Mouse (Mus musculus) thymus, adult 18-20 months (tissue): ENCODE results near the gene Cnnm2.
A peak's percentile ranks its signal among the peaks of the same experiment; 100 is the strongest.

Experiments used
- DNase-seq, 2 experiments: peaks; one replicate each; pipeline ENCODE4 v3.0.0; 2022; ENCODE audit warnings: mixed read lengths in 2 of 2

The Cnnm2 gene

DNA sequence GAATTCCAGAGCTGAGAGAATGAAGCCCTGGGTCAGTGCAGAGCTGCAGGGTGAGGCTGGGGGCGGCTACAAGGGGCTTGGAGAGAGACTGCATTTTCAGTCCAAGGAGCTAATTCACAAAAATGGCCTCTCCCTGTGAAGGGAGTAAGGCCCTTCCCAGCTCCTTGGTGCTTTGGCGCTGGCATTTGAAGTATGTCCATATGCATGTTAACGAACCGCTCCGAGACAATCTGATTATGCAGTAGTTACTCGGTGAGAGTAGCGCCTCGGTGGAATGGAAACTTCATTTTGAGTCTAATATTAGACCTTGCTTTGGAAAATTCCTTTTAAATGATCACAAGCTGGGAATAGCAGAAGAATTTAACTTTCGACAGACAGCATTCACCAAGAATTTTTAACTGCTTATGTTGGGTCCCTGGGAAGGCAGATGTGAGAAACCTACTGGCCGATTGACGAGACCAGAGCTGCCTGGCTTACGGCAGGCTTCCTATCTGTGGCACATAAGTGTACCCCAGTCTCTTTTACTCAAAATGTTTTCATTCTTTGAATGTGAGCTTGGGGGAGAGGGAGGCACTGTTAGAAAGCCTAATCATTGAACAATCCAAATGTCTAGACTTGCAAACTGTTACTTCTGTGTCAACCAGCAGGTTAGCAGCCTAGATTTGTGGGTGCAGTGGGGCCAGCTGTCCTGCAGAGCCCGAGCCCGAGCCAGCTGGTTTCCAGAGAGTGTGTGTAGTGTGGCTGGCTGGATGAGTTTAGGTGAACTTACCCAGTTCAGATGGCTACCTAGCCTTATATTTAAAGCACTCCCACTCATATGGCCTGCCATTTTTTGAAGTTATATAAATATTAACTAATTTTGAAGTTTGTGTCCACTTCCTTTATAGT is 87.2 kb downstream of the Cnnm2 start:
- DNase-seq, result no peak

DNA sequence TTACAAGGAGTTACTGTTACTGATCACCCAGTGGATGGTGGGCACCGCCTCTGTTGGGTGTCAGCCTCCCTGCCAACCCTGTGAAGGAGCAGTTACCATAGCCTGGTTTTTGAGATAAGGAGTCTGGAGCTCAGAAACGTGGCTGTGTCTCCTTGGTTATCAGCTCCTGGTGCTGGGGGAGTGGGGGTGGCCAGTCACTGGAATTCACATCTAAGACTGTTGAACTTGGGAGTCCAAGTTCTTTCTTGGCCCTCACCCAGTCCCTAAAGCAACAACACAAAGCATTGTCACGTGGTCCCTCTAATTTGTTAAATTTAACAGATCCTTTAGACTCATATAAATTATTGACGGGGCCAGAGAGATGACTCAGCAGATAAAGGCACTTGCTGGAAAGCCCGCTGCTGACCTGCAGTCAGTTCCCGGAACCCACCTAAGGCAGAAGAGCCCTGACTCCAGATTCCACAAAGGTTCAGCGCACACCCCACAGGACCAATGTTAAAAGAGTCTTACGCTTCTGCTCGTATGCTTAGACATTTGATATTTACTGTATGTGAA is 88.1 kb downstream of the Cnnm2 start:
- DNase-seq, result no peak

DNA sequence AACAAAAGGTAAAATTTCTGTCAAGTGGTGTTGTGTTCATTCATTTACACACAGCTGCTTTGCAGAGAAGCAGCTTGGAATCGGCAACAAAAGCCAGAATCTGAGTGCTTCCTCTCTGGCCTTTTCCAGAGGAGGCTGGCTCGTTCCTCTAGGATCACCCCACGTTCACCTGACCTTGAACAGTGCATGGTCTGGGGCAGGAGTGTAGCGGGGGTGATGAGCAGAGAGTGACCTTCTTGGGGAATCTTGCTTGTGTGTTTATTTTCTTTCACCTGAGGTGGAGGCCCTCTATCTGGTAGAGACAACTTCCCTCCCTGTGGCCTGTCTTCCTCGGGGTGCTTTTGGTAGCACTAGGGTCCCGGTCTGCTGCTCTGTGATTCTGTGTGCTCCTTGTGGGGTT is 94.8 kb downstream of the Cnnm2 start:
- no peak for DNase-seq

DNA sequence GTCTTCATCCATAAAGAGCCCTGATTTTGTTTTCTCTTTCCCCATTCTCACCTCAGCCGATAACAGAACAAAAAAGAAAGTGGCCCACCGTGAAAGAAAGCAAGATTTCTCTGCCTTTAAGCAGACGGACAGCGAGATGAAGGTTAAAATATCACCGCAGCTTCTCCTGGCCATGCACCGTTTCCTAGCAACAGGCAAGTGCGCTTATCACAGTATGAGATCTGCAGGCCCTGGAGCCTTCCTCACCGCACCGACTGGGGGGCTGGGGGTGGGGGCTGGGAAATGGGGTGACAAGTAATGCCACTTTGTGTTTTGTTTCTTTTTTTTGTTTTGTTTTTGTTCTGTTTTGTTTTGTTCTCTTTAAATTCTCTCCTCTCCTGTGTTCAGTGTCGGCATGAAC is 95.4 kb downstream of the Cnnm2 start:
- no peak for DNase-seq

DNA sequence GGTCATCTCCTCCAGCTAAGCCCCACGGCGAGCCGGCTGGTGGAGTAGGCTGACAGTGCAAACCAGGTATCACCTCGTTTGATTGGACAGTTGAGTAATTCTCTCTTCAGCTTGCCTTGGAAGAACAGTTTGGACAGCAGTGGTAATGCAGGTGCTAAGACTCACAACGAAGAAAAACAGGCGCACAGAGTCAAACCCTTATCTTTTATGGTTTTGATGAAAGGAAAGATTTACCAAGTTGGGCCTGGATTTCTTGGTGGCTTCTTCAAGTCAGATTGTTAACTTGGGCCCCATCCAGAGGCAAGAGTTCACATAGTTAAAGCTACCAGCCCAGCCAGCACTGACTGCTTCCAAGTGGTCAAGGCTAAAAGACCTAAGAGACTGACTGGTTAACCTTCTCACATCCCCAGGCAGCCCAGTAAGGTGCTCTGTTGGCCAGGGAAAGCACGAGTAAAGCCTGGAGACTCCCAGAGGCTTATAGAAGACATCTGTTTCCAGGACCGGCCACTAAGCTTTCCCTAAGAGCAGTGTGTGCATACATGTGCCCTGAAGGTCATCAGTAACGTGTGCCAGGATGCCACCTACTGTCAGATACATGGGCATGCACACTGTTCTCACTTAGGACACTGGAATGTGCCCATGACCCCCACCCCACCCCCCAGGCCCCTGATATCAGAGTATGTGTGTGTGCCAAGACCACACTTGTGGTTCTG is 96.0 kb downstream of the Cnnm2 start:
- no peak for DNase-seq

DNA sequence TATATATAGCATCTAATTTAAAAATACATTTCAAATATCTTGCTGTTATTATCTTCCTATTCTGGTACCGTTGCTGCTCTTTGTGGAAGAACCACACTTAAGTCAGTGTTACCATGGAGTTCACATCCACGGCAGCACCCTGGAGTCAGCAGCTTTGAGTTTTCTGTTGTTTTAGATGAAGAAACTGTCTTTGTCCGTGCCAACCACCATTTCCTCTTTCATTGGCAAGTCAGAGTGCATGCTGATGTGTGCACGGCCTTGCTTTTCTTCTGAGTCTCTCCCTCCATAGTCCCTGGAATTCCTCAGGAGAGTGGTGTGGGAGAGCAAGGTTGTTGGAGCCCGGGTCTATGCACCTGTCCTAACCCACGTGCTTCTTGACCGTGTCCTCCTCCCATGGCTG is 96.8 kb downstream of the Cnnm2 start:
- DNase-seq, result no peak

DNA sequence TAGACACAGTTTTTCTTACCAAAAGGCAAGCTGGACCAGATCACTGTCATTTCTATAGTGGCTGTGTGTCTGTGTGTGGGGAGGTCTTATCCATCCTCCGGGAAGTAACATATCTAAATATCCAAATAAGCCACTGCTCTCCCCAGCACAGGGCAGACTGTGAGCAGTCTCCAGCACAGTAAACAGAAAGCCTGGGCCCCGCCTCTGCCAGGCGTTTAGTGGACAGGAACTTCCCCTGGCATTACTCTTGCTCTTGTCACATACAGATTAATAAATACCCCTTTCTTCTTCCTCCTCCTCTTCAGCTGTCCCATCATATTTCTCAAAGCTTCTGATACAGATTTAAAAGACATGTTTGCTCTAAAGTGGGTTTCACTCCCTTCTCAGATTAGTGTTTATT is 101.2 kb downstream of the Cnnm2 start:
- DNase-seq, result no peak

DNA sequence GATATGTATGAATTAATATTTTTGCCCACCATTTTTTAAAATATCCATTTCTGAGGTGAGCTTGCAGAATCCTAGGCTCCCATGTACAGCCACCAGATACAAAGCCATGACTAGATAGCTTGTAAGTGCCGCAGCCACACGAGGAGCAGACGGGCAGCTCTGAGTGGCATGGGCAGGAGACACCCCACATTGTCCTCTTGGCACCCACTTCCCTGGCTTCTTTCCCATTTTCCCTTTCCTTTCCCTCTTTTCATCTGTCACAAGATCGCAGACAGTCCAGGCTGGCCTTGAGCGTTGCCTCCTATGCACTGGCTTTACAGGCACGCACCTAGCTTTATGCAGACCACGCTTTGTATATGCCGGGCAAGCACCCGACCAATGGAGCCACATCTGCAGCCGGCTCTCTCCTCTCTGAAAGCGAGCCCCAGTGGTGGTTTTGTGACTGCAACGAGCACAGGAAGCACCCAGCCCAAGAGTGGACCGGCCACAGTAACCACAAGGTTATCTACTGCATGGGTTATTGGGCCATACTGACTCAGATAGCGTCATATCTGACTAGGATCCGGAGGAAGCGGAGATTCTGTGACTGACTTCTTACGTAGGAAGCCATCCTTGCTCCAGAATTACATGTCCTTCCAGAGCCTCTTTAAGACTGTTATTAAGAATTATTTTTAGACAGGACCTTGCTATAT is 102.0 kb downstream of the Cnnm2 start:
- DNase-seq, result no peak

DNA sequence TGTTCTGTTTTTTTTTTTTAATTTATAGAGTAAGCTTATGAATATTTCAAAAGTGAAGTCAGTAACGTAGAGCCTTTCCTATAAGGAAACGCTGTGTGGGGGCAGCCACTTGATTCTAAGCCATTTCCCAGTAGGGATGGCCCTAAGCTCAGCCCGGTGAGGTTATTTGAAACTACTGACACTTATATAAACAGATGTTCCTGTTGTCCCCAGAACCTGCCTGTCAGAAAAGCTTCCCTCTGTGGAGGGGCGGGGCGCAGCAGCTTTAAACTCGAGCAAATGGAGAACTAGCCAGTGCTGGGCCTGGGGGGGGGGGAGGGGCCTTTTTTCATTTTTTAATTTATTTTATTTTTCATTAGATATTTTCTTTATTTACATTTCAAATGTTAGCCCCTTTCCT is 102.7 kb downstream of the Cnnm2 start:
- no peak for DNase-seq

DNA sequence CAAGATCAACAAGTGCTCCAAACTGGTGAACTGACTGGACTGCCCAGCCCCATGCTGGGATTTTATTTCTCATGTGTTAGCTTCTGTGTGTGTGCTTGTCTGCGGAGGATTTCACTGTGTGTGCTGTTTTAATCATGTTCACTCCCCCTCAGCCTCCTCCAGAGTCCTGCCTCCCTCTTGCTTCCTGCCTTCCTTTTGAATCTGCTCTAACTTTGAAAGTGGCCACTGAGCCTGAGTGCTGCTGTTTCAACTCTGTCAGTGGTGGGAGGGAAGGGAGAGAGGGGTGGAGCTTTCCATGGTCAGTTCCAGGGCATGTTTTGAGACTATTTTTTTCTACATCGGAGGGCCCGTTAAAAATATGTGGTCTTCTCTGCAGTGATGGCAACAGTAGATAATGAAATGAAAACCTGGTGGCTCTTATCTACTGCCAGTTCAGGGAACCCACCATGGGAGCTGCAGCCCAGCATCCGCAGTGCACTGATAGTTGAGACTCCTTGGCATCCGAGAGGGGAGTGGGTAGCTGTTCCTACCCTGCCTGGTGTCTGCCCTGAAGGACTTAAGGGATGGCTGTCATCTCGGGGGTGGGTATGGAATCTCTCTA is 103.4 kb downstream of the Cnnm2 start:
- DNase-seq, result no peak

DNA sequence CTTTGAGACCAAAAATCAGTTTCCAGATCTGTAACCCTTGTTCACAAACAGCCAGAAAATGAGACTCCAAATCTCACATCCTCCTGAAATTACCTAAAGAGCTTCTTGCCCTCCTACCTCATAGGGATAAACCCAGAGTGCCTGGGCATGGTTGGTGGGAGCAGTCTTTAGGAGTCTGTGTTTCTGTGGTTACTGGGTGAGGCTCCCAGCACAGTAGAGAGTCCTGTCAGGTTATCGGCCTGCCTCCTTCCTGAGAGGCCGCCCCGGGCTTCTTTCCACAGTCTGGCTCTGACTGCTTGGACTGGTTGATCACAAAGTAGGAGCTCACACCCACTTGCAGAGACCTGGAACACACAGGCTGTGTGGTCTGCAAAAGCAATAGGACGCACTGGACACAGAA is 104.0 kb downstream of the Cnnm2 start:
- DNase-seq, result no peak

DNA sequence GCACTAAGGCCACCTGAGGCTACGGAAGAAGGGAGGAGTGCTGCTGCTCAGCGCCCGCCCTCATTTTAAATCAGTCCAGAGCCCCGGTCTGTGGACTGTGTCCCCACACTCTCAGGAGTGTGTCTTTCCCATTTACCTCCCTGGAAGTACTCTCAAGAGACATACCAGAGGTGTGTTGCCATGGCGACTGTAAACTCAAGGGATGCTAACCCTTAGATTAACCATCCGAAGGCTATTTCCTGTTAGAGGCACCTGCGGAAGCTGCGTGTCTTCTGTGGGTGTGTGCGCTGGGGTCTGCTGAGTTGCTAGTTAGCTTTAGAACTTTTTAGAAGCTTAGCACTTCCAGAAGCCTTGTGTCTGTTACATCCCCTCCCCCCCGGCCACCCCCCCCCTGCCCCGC is 107.7 kb downstream of the Cnnm2 start:
- peak in 1 of 2 experiments; percentile 30 for DNase-seq

DNA sequence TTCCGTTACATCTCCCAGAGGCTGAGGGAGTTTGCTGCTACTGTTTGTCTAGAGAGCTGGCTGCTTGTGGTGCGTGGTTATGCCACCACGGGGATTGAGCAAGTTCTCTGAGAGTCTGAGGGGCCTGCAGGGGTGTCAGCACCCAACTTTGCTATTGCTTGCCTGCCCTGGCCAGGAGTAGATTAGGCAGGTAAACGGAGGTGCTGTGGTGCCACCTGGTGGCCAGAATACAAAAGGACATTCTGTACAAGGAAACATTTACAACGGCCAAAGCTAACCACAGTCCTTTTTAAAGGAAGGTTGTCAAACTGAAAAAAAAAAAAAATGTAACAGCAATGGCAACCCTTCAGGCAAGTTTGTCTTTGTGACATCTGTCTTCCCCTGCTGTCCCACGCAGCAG is 108.1 kb downstream of the Cnnm2 start:
- peak; percentile 52 to 63 for DNase-seq

DNA sequence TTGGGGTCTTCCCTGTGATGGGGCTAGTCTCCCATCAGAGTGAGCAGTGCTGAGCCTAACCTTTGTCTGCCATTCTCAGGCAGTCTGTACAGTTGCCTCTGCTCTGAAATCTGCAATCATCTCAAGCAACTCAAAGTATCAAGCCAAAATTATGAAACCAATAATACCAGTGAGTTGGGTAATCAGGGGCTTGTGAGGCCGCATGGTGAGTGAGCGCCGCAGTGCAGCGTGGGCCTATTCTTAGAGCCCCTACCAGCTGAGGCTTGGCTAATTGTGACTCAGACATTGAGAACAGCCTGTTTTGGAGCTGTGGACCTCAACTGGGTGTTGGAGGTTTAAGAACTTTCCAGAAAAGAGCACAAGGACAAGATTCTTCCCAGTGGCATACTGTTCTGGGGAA is 109.7 kb downstream of the Cnnm2 start:
- no peak for DNase-seq

DNA sequence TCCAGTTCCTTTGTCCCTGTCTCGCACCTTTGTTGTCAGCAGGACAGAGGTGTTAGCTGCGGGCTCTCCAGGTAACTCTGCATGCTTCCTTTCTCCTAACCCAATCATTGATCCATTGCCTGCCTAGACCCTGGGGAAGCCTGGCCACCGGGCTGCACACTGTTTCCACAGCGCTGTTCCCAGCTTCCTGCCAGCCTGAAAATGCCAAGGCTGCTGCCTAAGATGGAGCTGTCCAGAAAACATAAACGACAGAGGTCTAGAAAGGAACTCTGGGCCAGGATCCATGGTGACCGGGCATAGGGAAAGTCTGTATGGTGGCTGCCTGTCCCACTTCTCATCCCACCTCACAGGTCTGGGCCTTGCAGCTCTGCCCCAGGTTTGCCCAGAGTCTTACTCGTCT is 110.3 kb downstream of the Cnnm2 start:
- DNase-seq, result no peak

DNA sequence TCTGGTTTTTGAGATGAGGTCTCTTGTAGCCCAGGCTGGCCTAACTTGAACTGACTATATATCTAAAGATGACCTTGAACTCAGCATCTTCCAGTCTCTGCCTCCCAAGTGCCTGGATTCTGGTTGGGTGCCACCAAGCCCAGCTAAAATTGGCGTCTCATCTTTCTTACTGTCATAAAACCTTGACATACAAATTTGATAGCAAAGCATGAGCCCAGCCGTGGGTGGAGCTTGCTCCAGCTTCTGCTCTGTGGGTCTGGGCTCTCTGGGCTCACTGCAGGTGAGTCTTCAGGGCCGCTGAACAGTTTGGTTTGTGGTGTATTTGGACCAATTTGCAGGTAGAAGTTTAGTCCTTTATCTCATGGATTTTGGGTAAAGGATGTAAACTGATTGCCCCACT is 112.5 kb downstream of the Cnnm2 start:
- no peak for DNase-seq

DNA sequence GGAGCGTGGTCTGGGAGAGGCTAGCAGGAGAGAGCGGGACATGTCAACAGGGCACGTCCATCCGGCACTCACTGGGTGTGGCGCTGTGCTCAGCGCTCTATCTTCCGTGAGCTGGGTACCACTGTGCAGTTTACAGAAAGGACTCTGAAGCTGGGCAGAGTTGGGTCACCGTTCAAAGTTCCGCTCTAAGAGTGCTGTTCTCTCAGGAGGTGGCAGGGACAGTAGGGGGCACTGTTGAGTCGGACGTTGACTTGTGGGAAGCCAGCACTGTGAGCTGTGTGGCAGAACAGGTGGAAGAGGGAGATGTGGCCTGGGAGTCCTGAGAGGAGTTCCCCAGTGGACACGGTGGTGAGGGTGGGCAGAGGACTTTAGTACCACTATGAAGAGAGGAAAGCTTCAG is 114.4 kb downstream of the Cnnm2 start:
- DNase-seq, result peak; percentile 65 to 69

DNA sequence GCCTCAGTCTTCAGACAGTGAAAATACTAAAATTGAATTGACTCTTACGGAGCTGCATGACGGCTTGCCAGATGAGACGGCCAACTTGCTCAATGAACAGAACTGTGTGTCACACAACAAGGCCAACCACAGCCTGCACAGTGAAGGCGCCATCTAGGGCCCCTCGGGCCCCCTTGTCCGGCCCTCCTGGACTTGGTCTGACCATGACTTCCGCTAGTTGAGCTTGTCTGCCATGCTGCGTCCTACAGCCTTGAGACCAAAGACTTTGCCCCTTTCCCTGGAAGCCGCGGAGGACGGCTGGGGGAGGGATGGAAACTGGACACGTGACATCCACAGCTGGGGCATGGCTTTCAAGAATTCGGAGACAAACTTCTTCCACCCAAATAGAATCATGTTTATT is 116.5 kb downstream of the Cnnm2 start:
- no peak for DNase-seq

DNA sequence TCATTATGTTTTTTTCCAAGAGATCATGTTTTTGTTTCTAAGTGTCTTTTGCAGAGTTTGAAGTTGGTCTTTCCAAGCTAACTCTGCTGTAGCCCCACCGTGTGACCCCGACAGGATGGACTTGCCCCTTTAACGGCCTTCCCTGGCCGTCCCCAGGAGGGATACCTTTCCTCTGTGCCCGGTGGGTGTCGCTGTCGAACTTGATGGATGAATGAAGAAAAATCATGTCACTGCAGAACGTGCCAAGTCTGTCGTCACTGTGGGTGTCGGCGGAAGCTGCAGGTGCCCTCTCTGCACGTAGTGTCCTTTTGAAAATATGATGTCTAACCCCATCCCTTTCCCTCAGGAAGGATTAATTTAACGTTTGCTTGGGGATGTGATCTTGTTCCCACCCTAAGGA is 117.0 kb downstream of the Cnnm2 start:
- DNase-seq, result peak; percentile 48 to 68

DNA sequence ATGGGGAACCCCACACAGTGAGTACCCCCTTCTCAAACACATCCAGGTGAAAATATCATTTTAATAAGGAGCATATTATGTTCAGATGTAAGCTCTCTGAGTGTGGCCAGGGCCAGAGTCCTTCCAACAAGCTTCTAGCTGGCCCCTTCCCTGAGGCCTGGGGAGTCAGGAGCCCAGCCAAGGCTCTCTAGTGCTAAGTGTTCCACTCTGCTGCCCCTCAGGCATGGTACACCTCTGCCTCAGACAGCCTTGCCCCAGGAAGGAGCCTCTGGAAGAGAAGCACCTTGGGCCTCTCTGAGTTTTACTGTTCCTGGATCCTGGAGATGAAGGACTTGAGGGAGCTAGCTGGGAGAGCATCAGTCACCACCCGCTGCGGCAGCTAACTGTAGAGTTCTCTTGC is 118.5 kb downstream of the Cnnm2 start:
- DNase-seq, result no peak

DNA sequence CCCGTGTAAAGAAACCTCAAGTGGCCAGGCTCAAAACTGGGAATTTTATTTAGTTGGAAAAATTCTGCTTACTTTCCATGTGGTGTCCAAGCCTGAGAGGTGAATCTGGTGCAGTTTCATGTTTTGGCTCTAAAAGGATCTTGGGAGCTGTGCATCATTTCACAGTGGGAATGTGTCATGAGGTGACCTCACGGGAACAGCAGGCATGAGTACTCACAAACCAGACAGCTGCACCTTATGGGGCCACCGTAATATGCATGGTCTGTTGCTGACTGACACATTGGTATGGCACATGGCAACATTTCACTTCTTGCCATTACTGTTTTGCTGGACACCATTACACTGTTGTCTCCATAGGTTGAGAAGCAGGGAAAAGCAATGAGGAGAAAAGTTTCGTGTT is 124.0 kb downstream of the Cnnm2 start:
- DNase-seq, result no peak

DNA sequence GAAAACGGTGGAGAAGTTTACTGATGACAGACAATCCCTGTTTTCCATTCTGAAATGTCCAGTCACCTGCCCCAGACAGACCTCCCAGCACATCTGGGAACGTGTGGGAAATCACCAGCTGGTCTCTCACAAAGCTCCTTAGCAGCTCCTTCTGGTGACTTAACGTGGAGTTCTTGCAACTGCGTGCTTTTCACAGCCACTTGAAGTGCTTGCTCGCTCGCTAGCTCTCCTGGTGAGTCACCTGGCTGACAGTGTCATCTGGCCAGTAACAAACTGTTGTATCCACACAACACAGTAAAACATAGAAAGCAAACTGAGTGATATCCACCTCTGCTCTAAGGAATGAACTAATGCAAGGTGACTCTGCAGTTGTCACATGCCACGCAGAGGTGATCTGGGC is 125.4 kb downstream of the Cnnm2 start:
- no peak for DNase-seq
